Mouse (Mus musculus) E14TG2a.4 (cell line): ENCODE results near the gene Lrrc25.

Experiments
- H3K27me3 ChIP-seq: 2 replicates; pipeline ENCODE4 v1.6.1; 2014; ENCODE audit warnings: low read length, control low read depth; ENCODE audit not compliant: insufficient read depth
- H3K36me3 ChIP-seq: 2 replicates; pipeline ENCODE4 v1.6.1; 2014; ENCODE audit warnings: low read length, control low read depth; ENCODE audit not compliant: insufficient read depth
- H3K4me1 ChIP-seq: replicated peaks from 2 replicates; pipeline ENCODE4 v1.6.1; 2014; ENCODE audit warnings: low read depth, low read length, control low read depth
- H3K4me3 ChIP-seq: replicated peaks from 2 replicates; pipeline ENCODE4 v1.5.1; 2014; ENCODE audit warnings: mild to moderate bottlenecking, low read length
- H3K9me3 ChIP-seq: 2 replicates; pipeline ENCODE4 v1.6.1; 2014; ENCODE audit warnings: low read length, control low read depth
- CTCF ChIP-seq: conservative IDR thresholded peaks from 2 replicates; pipeline ENCODE4 v1.5.1; 2014; ENCODE audit warnings: low read length
- NANOG ChIP-seq: IDR thresholded peaks from 2 replicates; pipeline ENCODE4 v1.6.1; 2014; ENCODE audit warnings: borderline replicate concordance, low read length, mixed read lengths
- POU5F1 ChIP-seq: IDR thresholded peaks from 2 replicates; pipeline ENCODE4 v1.6.1; 2014; ENCODE audit warnings: low read length, borderline replicate concordance

Gene Lrrc25

DNA sequence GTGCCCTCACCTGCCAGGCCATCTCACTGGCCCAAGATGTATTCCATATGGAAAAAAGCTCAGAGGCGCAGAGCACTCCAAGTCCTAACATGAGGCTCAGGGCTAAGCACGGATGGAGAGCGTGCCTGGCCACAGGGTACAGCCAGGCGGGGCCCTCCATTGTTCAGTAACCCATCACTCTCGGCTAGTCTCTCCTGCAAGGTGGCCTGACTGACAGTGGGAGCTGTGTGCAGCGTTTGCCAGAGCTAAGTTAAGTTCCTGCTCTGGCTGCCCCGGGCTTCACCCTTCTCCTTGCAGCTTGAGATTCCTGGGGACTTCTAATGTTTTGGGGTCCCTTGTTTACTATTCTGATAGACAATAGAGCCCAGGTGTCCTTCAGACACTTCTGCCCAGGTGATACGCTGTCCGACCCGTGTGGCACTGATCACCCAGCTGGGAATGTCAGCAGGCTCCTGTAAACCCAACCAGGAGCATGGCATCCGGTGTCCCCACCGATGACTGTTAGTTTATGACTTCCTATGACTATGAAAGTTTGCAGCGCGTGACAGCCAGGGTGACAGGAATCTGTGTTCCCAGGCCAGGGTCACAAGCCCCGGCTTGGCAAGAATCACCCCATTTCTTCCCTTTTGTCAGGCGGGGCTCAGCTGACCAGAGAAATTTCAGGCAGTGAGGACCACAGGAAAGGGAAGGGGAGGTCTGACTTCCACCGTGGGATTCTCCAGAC, 29.7 kb downstream of the Lrrc25 start:
- no peaks in the 10 kb centered on the region for H3K9me3 ChIP-seq
- H3K4me1 ChIP-seq, result peaks cover 75% of the 10 kb centered on the region
- 0 out of 2 replicates have a peak overlapping the region, but pooled peaks have one; percentile 26 for H3K4me3 ChIP-seq
- H3K27me3 ChIP-seq, result no peaks in the 10 kb centered on the region
- peaks cover 21% of the 10 kb centered on the region for H3K36me3 ChIP-seq
- TF ChIP-seq POU5F1 (no peak), NANOG (no peak)

DNA sequence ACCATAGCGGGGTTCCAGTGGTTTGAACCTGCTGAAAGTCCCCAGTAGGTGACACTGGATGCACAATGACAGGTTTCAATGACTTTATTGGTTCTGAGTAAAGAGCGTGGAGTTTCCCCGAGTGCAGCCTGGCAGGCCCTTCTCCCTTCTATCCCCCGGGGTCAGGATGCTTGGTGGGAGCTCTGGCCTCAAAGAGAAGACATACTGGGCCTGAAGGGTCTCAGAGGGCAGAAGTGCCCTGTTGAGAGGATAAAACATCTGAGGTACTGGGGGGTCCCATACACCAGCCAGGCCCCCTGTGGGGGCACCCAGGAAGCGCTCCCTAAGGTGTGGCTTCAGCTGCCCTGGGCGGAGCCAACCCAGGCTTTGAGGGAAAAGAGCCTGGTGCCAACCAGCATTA, 30.4 kb downstream of the Lrrc25 start:
- H3K27me3 ChIP-seq, result no peaks in the 10 kb centered on the region
- H3K4me1 ChIP-seq, result peaks cover 82% of the 10 kb centered on the region
- H3K9me3 ChIP-seq, result no peaks in the 10 kb centered on the region
- H3K36me3 ChIP-seq, result peaks cover 28% of the 10 kb centered on the region
- 0 out of 2 replicates have a peak overlapping the region, but pooled peaks have one; percentile 26 for H3K4me3 ChIP-seq
- TF ChIP-seq POU5F1 (no peak), CTCF (no peak), NANOG (no peak)

DNA sequence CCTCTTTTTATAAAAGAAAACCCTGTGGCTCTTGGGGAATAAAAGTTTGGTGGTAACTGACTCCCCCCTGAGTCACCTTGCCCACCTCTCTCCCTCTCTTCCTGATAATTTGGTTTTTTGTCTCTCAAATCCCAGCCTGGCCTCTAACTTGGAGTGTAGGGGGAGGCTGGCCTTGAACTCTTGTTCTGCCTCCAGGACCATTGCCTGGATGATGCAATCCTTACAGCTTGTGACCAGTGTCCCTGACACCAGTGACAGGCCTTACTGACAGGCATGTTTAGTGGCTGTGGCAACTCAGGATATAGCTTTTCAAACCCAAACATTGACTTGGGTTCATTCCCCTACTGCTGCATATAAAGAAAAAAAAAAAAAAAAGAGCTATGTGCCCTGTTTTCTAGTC, 30.8 kb downstream of the Lrrc25 start:
- TF ChIP-seq NANOG (no peak), POU5F1 (no peak), CTCF (no peak)
- Histone ChIP-seq H3K36me3 (peaks cover 32% of the 10 kb centered on the region), H3K9me3 (no peaks in the 10 kb centered on the region), H3K4me1 (peaks cover 86% of the 10 kb centered on the region), H3K4me3 (0 out of 2 replicates have a peak overlapping the region, but pooled peaks have one; percentile 26), H3K27me3 (no peaks in the 10 kb centered on the region)

DNA sequence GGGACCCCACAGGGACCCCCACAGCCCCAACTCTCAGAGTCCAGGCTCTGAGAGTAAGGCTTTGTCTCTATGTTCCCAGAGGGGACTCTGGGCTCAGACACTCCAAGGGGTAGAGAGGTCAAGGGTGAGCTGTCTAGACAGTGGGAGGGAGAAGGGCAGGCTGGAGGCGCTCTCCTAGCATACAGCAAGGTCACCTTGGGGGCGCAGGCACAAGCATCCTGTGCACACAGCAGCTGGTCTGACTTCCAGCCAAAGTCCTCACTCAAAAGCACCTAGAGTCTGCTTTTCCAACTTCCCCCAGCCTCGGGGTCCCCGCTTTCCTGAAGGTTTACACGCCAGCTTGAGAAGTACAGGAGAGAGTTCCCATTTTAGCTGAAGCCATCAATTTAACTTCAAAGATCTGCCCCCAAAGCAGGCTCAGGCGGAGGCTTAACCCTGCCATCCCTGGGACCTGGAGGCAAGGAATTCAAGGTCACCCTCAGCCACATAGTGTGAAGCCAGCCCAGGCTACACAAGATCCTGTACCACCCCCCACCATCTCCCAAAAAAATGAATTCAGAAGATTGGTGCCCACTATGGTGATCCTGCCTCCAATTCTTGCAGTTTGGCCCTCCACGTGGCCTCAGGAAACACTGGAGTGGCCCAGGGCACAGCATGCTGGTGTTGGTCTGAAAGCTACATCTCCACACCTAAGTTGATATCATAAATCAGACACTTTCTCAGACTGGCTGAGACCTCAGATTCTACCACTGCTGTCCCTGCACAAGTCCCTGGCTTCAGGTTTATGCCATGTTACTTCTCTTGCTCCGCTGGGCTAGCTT, 31.6 kb downstream of the Lrrc25 start:
- H3K9me3 ChIP-seq, result no peaks in the 10 kb centered on the region
- H3K4me3 ChIP-seq, result peak overlapping the region; percentile 68
- H3K4me1 ChIP-seq, result peaks cover 94% of the 10 kb centered on the region
- H3K27me3 ChIP-seq, result no peaks in the 10 kb centered on the region
- peaks cover 40% of the 10 kb centered on the region for H3K36me3 ChIP-seq
- TF ChIP-seq CTCF, result no peak
- TF ChIP-seq POU5F1, result no peak
- TF ChIP-seq NANOG, result no peak

DNA sequence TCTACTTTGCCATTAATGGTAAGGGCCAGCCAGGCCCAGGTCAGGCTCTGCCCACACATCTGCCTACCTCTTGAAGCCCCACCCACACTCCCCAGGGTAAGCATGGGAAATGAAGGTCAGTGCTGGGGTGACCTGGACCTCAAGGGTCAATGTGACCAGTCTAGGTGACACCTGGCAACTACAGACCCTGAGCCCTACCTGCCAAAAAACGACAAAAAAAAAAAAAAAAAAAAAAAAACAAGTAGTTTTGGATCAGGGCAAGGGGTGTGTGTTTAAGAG, 32.1 kb downstream of the Lrrc25 start:
- H3K36me3 ChIP-seq, result peaks cover 43% of the 10 kb centered on the region
- H3K4me3 ChIP-seq, result peak overlapping the region; percentile 68
- TF ChIP-seq NANOG, result no peak
- TF ChIP-seq POU5F1, result no peak
- TF ChIP-seq CTCF, result no peak

DNA sequence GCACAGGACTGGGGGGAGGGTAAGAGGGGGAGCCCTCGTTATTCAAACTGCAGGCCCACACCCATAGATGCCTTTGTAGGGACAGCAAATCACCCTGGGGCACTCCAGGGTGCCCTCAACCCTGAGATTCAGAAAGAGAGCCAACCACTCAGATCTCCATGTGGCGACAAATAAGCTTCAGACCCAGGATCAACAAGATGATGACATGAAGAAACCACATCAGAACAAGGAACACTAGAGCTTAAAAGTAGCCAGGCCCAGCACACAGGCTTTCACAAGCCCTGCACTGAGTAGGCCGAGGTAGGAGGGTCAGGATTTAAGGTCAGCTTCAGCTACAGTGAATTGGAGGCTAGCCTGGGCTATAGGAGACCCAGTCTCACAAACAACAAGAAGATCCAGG, 33.0 kb downstream of the Lrrc25 start:
- Histone ChIP-seq H3K27me3 (no peaks in the 10 kb centered on the region), H3K4me3 (peak overlapping the region; percentile 68), H3K9me3 (no peaks in the 10 kb centered on the region), H3K36me3 (peaks cover 43% of the 10 kb centered on the region), H3K4me1 (peaks cover 89% of the 10 kb centered on the region)
- TF ChIP-seq NANOG, result no peak
- TF ChIP-seq POU5F1, result no peak
- TF ChIP-seq CTCF, result no peak

More for the DNA sequence above, 32.1 kb downstream of the Lrrc25 start:
- H3K27me3 ChIP-seq, result no peaks in the 10 kb centered on the region
- H3K4me1 ChIP-seq, result peaks cover 92% of the 10 kb centered on the region
- H3K9me3 ChIP-seq, result no peaks in the 10 kb centered on the region

DNA sequence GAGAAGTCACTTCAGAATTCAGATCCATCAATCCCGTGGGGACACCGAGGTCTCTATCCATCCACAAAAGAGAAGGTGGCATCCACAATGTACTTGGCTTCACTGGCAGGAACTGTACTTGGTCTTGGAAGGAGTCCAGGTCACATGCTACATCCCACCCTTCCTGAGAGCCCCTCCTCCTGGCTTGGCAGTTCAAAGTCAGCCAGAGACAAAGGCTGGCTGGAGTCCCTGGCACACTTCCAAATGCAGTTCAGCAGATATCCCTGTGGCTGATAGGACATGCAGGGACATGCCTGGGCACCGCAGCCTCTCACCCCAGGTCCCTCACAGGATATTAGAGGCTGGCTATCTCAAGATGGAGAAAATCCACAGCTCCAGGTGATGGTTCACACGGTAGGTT, 33.4 kb downstream of the Lrrc25 start:
- H3K36me3 ChIP-seq, result peaks cover 46% of the 10 kb centered on the region
- peaks cover 90% of the 10 kb centered on the region for H3K4me1 ChIP-seq
- TF ChIP-seq CTCF (no peak), POU5F1 (no peak), NANOG (no peak)
- no peaks in the 10 kb centered on the region for H3K27me3 ChIP-seq
- H3K4me3 ChIP-seq, result peak overlapping the region; percentile 68
- H3K9me3 ChIP-seq, result no peaks in the 10 kb centered on the region

DNA sequence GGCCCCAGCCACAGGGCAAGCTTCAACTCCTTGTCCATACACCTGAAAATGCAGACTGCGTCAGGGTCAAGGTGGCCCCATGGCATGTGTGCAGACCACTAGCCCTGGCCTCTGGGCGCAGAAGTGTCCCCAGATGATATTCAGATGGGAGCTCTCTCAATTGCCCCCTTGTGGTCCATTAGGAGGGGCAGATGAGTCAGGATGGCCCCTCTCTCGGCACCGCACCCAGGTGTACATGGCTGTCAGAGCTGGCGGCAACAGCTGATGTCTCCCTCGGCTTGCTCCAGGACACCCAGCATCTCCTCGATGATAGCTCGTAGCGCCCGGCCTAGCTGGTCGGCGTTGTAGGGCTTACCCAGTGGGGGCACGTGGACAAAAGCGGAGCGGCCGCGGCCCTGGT, 34.4 kb downstream of the Lrrc25 start:
- TF ChIP-seq CTCF (no peak), POU5F1 (no peak), NANOG (no peak)
- Histone ChIP-seq H3K36me3 (peaks cover 56% of the 10 kb centered on the region), H3K9me3 (no peaks in the 10 kb centered on the region), H3K27me3 (no peaks in the 10 kb centered on the region), H3K4me1 (peaks cover 86% of the 10 kb centered on the region), H3K4me3 (peak overlapping the region; percentile 68)
